Mouse (Mus musculus): ENCODE results near the gene Itgb7.

GRCm38 (mm10) chr15:102231748-102232147, at the start of gene Itgb7:
- TF ChIP-seq MYOD1 (IDR thresholded peaks at IDR 0.05; ENCODE audit: control insufficient read depth in 1 of 3, insufficient read length in 2 of 3, low read depth in 2 of 3): peak in 1 of 3 experiments; percentile 8
- no peak for TF ChIP-seq MAX (IDR thresholded peaks at IDR 0.05; ENCODE audit: low read depth)
